Mouse (Mus musculus): ENCODE measurements around the gene Mrps18a.

- TF ChIP-seq POLR2A (IDR thresholded peaks at IDR 0.05; ENCODE audit: extremely low read depth, insufficient read depth, low read length) (no peak), CTCF (IDR thresholded peaks at IDR 0.05; ENCODE audit: low read depth, low read length) (no peak)
These were observed 50.4 kb downstream of the Mrps18a start for GRCm38 (mm10) chr17:46161179-46161578.
